Mouse (Mus musculus) MEL (cell line): ENCODE data around the gene Hoxa9.

Experiments used
- CTCF ChIP-seq, 3 experiments: IDR thresholded peaks in 2 of 3; conservative IDR thresholded peaks in 1 of 3; 2 replicates each; pipeline ENCODE4 v1.5.1; 2011 to 2012; ENCODE audit warnings: low read length in 3 of 3, low read depth in 2 of 3, mild to moderate bottlenecking in 2 of 3, improper control_type of control experiment in 1 of 3, inconsistent platforms in 1 of 3, mixed read lengths in 1 of 3, moderate library complexity in 1 of 3; ENCODE audit not compliant: control insufficient read depth in 1 of 3, insufficient read depth in 1 of 3, poor library complexity in 1 of 3, severe bottlenecking in 1 of 3
- E2F4 ChIP-seq: IDR thresholded peaks from 2 replicates; pipeline ENCODE4 v1.6.1; 2011; ENCODE audit warnings: low read depth, low read length, improper control_type of control experiment, borderline replicate concordance
- EP300 ChIP-seq, 2 experiments: IDR thresholded peaks; 2 replicates each; pipeline ENCODE4 v1.6.1; 2011; ENCODE audit warnings: improper control_type of control experiment in 2 of 2, low read length in 2 of 2, low read depth in 1 of 2, mild to moderate bottlenecking in 1 of 2
- HCFC1 ChIP-seq: IDR thresholded peaks from 2 replicates; pipeline ENCODE4 v1.6.1; 2012; ENCODE audit warnings: low read depth, mild to moderate bottlenecking, inconsistent platforms, low read length, improper control_type of control experiment, moderate library complexity
- NRF1 ChIP-seq: IDR thresholded peaks from 2 replicates; pipeline ENCODE4 v1.6.1; 2014; ENCODE audit warnings: low read depth, mild to moderate bottlenecking, inconsistent platforms, low read length, improper control_type of control experiment, moderate library complexity; ENCODE audit not compliant: poor library complexity, insufficient read depth, severe bottlenecking
- POLR2A ChIP-seq, 2 experiments: IDR thresholded peaks; 2 replicates each; pipeline ENCODE4 v1.6.1; 2011 to 2012; ENCODE audit warnings: low read length in 2 of 2, mild to moderate bottlenecking in 2 of 2, control low read depth in 1 of 2, improper control_type of control experiment in 1 of 2, low read depth in 1 of 2, moderate library complexity in 1 of 2; ENCODE audit not compliant: control insufficient read depth in 1 of 2, insufficient read depth in 1 of 2, poor library complexity in 1 of 2
- UBTF ChIP-seq: IDR thresholded peaks from 2 replicates; pipeline ENCODE4 v1.6.1; 2012; ENCODE audit warnings: low read depth, mild to moderate bottlenecking, inconsistent platforms, low read length, improper control_type of control experiment, moderate library complexity, borderline replicate concordance; ENCODE audit not compliant: insufficient read depth

DNA sequence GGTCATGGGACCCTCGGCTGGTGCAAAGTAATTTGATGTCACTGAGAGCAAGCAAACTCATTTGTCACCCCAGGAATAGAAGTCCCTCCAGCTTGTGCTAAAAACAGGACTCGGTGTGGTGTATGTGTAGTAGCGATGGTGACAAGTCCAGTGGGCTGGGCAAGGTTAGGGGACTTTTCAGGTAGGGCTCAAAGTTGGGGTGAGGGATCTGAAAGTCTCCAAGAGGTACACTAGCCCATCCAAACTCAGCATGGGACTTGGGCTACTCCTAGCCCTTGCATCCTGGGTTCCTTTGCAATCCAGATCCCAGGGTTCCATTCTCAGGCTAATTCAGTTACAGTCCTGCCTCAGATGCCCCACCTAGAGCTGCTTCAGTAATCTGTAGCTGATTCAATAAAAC lies 37.9 kb upstream of the Hoxa9 start:
- no peak for TF ChIP-seq POLR2A (IDR thresholded peaks at IDR 0.05; ENCODE audit: control insufficient read depth in 1 of 2, insufficient read depth in 1 of 2, low read depth in 1 of 2, low read length in 2 of 2, poor library complexity in 1 of 2)
- no peak for TF ChIP-seq CTCF (IDR thresholded peaks at IDR 0.05 in 2 of 3, conservative IDR thresholded peaks at IDR 0.05 in 1 of 3; ENCODE audit: control insufficient read depth in 1 of 3, insufficient read depth in 1 of 3, low read depth in 2 of 3, low read length in 3 of 3, poor library complexity in 1 of 3, severe bottlenecking in 1 of 3)
- no peak for TF ChIP-seq HCFC1
- no peak for TF ChIP-seq EP300 (IDR thresholded peaks at IDR 0.05; ENCODE audit: low read depth in 1 of 2, low read length in 2 of 2)
- no peak for TF ChIP-seq E2F4
- no peak for TF ChIP-seq UBTF
- TF ChIP-seq NRF1, result no peak
